Mouse (Mus musculus) lung, adult 2 months (tissue): ENCODE data around the gene Avpr2.

ENCODE experiments used
- CTCF ChIP-seq: fragments of 200-500 bp; IDR thresholded peaks from 2 replicates; pipeline ENCODE4 v1.5.1; 2011; ENCODE audit warnings: mild to moderate bottlenecking, low read length, control low read depth; ENCODE audit not compliant: insufficient read depth
- POLR2A ChIP-seq: fragments of 200-500 bp; IDR thresholded peaks from 2 replicates; pipeline ENCODE4 v1.6.1; 2011; ENCODE audit warnings: low read depth, mild to moderate bottlenecking, control low read depth, low read length, borderline replicate concordance; ENCODE audit errors: extremely low read depth

GRCm38 (mm10) chrX:73931871-73932270, 40.0 kb downstream of the Avpr2 start:
- TF ChIP-seq POLR2A (no peak), CTCF (no peak)
